Mouse (Mus musculus): ENCODE results near the gene Krt34.
A peak's percentile ranks its signal among the peaks of the same experiment; 100 is the strongest.

Gene Krt34

DNA sequence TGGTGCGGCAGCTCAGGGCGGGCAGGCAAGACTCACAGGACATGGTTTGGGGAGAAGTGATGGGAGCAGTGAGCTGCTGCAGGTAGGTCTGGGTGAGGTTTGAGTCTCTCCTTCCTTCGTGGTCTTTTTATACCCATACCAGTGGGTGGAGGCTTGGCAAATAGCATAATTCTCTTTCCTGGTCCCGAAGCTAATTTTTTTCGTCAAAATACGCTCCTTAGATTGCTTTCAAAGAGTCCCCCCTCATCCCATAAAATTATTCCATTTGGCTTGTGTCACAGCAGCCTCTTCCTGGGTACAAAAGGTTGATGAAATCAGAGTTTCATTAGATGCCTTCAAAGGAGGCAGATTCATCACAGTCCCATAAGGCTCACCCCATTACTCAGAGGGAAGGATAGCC, at the start of gene Krt34:
Krt34 (minus strand) TSS at position 101 of the 400 bp plus-strand sequence.
- DNase-seq (ENCODE audit: low read depth, low spot score), result no peak

- DNase-seq (ENCODE audit: low read depth, low spot score), result no peak
Measured at GRCm38 (mm10) chr11:100088378-100089025, 47.1 kb upstream of the Krt34 start.

DNA sequence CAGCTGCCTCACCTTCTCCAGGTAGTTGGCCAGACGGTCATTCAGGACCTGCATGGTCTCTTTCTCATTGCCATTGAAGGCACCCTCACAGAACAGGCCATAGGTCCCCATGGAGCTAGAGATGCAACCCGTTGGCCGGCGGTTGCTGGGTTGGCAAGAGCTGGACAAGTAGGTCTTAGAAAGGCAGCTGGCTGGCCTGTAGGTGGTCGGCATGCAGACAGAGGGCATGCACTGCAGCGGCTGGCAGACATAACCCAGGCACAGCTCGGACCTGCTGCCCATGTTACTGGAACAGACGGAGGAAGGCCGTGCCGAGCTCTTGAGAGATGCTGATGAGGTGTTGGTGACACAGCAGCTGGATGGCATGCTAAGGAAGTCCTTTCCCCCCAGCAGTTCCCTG, 46.5 kb upstream of the Krt34 start, which contains the start of gene Krt32:
Krt32 (minus strand) TSS at position 366 of the 400 bp plus-strand sequence.
- no peak for DNase-seq (ENCODE audit: low read depth, low spot score)

GRCm38 (mm10) chr11:100073873-100074272, 32.5 kb upstream of the Krt34 start:
- no peak for DNase-seq (ENCODE audit: low read depth, low spot score)

GRCm38 (mm10) chr11:100067293-100068036, 26.1 kb upstream of the Krt34 start:
- peak; percentile 12 for DNase-seq (ENCODE audit: low read depth, low spot score)

- no peak for DNase-seq (ENCODE audit: low read depth, low spot score)
Measured at GRCm38 (mm10) chr11:100066236-100067010, 25.1 kb upstream of the Krt34 start.

DNA sequence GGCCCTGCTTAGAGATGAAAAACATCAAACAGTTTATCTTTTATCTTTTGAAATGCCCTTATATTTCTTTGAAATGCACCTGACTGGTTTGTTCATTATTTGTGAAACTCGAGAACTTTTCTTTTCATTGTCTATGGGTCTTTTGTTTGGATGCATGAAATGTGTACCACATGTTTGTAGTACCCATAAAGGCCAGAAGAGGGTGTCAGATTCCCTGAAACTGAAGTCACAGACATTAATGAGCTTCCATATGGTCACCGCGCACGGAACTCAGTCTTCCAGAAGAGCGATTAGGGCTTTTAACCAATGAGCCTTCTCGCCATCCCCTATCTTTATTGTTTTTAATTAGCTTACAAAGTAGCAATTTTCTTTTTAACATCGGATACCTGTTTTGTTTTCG, 17.5 kb upstream of the Krt34 start:
- peak; percentile 78 for DNase-seq (ENCODE audit: low read depth, low spot score)

DNA sequence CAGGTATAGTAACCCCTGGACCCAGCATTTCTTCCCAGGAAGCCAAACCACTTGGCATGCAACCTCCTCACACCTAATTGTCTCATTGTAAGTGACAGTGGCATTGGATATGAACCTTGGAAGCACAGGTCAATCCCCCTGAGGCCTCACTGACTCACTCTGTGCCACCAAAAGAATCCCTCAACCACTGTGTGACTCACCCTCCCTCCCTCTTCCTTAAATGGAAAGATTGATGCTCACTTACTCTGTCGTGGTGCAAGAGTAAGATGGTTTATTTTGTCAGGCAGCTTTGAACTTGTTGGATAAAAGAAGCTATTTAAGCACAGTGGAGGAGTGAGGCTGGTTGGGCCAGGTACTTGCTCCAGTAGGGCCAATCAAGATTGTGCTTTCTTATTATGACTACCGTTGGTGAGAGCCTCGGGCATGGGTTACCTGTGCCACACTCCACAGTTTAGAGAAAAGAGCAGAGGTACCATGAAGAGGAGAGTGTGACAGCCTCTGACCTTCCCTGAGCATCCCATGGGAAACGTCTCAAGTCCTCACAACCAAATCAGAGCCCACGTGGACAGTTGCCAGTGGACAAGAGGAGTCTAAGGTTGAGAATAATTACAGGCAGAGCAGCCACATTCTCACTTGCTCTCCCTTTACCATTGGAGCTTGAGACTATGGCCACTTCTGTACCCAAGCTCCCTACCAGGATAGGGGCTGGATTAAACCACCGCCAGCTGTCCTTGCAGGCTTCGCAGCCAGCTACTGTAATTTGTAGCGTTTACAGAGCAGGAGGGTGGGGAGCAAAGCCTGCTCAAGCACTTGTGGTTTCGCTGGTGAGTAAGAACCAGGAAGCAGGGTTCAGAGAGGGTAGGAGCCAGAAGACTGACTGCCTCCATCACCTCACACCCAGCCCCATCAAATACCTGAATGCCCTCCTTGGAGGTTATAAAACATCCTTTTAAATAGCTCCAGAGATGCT, 14.6 kb upstream of the Krt34 start:
- DNase-seq (ENCODE audit: low read depth, low spot score), result no peak

GRCm38 (mm10) chr11:100050451-100050850, 9.1 kb upstream of the Krt34 start, which contains the start of gene Krt31:
Gene Krt31, minus strand, starts transcription at chr11:100050551.
- no peak for DNase-seq (ENCODE audit: low read depth, low spot score)

GRCm38 (mm10) chr11:100047193-100047592, 5.8 kb upstream of the Krt34 start:
- DNase-seq (ENCODE audit: low read depth, low spot score), result no peak

DNA sequence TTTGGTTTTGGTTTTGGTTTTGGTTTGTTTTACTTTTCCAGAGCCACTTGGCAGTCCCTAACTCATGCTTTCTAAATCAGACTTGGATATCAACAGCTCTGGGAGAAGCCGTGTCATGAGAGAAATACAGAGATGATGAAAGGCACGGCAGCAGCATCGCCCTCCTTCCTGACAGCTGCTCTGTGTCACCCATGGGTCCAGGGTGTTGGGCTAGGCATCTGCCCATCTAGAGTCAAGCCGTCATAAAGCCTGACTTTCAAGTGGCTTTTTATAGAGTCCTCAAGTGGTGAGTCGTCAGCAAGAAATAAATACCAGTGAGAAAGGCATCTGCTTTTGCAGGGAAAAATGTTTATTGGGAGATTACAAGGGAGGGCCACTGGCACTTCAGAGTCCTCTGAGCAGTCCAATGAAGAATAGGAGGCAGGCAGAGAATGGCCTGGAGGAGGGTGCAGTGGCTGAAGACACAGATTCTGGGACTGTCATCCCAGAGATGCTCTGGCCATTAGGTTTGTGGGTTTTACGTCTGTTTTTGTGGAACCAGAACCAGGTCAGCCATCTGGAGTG, 5.0 kb upstream of the Krt34 start:
- no peak for DNase-seq (ENCODE audit: low read depth, low spot score)

GRCm38 (mm10) chr11:100029768-100030167, 11.6 kb downstream of the Krt34 start, which contains the start of gene Krt33b:
Gene Krt33b, minus strand, starts transcription at chr11:100029868.
- no peak for DNase-seq (ENCODE audit: low read depth, low spot score)

- DNase-seq (ENCODE audit: low read depth, low spot score), result no peak
Measured at GRCm38 (mm10) chr11:100021438-100021837, 19.9 kb downstream of the Krt34 start.

DNA sequence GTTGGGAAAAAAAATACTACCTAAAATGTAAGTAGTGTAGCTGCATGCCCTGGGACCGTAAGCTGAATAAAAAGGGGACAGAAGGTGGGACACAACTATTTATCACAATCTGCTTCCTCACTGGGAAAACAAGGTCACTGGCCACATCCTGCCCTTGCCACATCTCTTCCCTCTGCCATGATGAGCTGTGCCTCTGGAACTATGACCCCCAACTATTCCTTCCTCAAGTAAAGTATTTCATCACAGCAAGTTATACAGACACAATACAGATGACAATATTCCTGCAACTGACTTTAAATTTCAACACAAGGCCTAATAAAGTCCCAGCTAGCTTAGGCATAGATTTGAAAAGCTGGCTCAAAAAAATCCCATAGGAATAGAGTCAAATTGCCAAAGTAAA, 21.9 kb downstream of the Krt34 start:
- DNase-seq (ENCODE audit: low read depth, low spot score), result no peak

DNA sequence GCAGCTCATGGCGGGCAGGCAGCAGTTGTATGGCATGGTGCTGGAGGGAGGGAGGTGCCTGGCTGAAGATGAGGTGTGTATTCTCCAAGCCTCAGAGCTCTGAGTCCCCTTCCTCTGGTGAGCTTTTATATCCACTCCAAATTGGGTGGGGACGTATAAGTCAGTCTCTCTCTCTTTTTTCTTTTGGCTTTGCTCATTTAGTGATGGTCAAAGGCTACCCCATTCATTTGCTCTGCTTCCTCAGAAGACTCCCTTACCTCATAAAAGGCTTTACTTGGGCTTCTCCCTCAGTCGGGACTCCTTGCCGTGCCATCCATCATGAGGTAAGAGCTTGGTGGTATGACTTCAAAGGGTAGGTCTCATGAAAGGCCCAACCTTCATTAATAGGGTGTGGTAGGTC, 25.2 kb downstream of the Krt34 start, which contains the start of gene Krt33a:
Krt33a (minus strand) TSS at position 101 of the 400 bp plus-strand sequence.
- no peak for DNase-seq (ENCODE audit: low read depth, low spot score)

GRCm38 (mm10) chr11:100013691-100014171, 27.6 kb downstream of the Krt34 start:
- DNase-seq (ENCODE audit: low read depth, low spot score), result no peak

- no peak for DNase-seq (ENCODE audit: low read depth, low spot score)
Measured at GRCm38 (mm10) chr11:100010682-100011081, 30.7 kb downstream of the Krt34 start.

- no peak for DNase-seq (ENCODE audit: low read depth, low spot score)
Measured at GRCm38 (mm10) chr11:100008336-100008735, 33.0 kb downstream of the Krt34 start.

DNA sequence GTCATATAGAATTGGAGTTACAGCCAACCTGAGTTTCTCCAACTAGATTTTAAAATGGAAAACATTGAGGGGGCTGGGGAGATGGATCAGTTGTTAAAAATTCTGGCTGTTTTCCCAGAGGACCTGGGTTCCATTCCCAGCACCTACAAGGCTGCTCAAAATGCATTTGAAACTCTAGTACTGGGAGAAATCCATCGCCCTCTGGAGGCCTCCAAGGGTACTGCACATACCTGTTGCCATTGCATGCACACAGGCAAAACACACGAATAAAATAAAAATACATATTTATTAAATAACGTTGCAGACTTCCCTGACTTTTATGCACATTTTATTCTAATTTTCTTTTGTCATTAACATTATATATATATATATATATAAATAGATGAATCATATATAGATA, 34.7 kb downstream of the Krt34 start:
- peak; percentile 61 for DNase-seq (ENCODE audit: low read depth, low spot score)

DNA sequence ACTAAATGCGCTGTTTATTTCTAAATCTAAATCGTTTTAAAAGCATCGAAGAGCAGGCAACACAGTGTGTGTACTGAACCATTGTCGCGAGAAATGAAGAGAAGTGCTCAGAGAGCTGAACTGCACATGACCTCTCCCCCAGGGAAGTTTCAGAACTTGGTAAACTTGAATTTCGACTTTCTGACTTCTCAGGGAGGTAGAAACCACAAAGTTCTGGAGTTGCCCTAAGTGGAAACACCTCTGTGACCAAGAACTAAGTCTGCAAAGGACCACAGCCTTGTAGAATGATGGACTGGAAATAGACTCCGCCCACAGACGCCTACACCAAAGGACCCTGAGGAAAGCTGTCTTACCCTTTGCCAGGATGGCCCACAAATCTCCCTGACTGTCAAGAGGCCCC, 35.4 kb downstream of the Krt34 start:
- no peak for DNase-seq (ENCODE audit: low read depth, low spot score)

All from R1 (cell line).